Mouse (Mus musculus) cerebellum, adult 18-20 months (tissue): Measurements from ENCODE around the gene Cnst.
"Not testable (repeated sequence)": the region's sequence is repeated elsewhere in the genome, so short reads cannot be mapped to it uniquely, and the experiment has no call there.

Experiments
- DNase-seq, 2 experiments: peaks; one replicate each; pipeline ENCODE4 v3.0.0; 2021

The Cnst gene

DNA sequence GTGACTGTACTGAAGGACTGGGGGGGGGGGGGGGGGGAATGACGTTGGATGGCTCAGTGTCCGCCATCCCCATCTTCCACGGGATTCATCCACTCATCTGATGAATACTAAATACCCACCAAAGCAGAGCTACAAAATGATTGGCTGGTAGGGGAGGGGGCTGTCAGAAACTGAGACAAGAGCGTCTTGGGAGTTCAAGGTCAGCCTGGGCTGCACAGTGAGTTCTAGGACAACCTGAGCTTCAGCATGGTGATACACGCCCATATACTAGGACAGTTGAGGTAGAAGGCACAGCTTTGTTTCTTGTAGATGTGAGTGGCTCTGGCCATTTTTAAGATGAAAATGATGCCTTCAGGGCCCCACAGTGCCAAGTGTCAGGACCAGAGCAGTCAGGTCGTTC is 52.2 kb downstream of the Cnst start:
- no peak for DNase-seq

DNA sequence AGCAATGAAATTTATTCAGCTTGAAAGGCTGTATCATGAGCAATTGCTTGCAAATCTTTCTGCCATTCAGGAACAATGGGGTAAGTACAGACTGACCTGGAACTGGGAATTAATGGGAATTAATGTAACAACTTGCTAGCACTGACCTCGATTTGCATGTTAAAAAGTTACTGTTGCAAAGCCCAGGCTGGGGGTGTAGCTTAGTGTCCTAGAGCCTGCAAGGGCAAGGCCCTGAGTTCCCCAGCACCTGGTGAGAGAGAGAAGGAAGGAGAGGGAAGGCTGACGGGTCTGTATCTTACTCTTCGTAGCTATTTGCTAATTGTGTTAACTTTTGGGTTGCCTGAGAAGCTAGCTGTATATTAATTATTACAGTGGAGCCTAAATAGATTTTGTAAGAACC is 58.4 kb downstream of the Cnst start:
- DNase-seq = no peak

DNA sequence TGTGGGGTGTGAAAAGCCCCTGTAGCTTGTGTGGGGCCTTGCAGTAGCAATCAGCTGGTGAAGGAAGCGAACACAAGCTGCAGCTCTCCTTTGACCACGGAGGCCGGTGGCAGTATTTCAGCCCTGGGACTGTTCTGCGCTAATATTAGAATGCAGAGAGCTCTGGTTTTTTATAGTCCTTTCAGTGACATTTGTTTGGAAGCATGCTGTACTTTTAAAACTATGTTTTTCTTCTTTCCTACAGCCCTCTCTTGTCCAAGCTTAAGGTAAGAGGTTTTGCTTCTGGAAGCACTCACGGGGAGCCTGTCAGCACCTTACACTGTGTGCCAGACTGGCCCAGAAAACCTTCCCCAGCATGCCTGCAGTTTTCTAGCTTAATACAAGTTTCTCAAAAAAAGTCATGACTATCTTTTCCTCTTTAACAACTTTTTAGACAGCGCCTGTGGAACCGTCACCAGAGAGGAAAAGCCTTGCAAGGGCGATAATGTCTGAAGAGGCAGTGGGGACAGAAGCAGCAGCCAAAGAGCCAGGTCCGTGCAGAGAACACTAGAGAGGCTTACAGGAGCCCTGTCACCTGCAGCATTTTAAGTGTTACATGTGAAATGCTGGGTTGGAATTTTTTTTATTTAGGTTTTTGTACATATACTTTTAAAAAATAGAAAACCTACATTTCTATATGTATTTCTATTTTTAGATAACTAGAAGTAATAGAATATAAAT is 60.0 kb downstream of the Cnst start:
- DNase-seq = no peak

DNA sequence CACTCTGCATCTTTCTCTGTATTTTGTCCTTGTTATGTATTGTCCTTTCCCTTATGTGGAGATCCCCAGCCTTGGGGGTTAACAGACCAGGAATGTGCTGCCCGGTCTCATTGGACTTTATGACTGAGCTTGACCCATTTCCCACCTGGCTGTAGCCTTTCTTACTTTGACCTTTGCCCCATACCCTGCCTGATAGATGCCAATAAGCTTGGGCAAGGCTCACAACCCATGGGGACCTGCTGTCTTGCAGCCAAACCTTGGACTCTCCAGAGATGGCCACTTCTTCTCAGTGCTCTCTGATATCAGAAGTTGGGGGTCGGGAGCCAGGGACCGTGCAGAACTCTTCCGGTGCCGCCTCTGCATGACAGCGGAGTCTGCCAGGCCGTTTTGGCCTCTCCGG is 62.4 kb downstream of the Cnst start:
- no peak for DNase-seq

DNA sequence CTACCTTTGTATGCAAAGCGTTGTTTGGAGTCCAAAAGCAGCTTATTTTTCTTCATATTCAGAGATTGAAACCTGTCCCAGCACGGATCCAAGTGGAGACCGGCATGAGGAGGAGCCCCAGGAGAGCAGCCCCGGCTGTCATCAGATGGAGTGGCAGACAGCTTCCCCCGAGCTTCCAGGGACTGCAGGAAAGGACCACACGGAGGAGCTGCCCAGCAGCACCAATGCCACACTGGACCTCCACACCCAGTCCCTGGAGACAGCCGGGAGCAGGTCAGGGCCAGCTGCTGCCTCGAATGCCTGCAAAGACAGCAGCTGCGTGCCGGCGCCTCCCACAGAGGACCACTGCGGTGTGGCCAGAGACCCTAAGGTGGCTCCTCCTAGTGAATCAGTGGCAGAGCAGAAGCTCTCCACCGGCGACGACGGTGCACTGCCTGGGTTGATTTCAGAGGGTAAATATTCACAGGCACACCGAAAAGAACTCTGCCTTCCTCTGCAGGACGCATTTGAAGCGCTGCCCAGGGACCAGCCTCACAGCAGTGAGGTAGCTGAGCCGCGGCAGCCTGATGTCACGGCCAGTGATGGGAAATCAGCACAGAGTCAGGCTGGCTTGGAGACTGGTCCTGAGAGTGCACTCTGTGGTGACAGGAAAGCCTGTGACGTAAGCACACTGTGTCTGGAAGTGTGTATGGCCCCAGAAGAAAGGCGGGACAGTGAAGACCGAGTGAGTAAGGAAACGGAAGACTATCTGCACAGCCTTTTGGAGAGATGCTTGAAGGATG is 63.7 kb downstream of the Cnst start:
- DNase-seq = peak; percentile 69

DNA sequence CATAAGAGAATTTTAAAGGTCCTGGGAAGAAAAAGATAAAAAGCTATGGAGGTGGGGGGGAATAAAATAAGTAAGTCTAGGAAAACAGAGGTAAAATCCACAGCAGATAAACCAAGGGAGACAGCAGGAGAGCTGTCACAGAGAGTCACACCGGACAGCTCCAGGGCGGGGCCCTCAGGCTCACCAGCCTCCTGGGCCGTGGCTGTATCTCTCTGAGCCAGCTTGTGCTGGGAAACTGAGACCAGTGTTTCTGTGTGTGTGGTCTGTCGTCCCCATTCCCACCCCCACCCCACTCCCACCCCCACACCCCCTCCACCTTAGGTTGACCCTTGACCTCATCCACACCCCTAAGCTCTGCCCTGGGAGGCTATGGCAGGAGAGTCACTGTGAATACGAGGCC is 65.0 kb downstream of the Cnst start:
- no peak for DNase-seq

DNA sequence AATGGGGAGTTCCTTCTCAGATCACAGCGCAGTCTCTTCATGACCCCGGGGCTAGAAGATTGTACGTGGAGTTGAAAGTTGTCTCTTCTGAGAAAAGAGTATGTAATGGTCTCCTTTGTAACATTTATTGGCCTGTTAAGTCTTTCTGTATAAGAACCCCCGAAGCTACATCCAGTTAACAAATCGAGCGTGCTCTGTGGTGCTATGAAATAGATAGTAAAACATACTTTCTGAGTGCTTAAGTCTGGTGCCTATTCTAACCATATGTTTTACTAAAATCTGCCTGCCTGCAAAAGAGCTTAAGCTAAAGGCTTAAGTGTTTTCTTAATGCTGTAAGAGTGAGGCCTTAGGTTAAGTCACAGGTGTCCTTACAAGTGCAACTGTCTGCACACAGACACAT is 66.2 kb downstream of the Cnst start:
- DNase-seq = no peak

DNA sequence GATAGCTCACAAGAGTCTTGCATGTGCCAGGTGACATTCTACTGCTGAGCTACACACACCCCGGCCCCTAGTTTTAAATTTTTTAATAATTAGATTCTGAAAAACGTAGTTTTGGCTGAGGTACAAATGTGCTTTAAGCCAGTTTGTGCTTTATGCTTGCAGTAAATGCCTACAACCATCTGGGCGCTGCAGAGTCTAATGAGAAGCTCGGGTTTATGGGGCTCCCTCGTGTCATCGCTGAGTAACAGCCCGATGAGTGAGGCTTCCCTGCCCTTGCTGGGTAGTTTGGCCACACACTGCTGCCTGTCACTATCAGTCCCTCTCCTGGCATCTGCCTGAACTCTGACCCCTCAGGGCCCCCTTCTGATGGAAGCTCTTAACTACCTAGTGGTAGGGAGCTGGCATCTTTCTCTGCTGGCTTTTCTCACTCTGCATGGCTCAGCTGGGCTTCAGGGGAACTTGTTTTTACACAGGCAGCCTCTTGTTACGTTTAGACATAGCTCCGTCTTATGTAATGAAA is 66.9 kb downstream of the Cnst start:
- DNase-seq = no peak

DNA sequence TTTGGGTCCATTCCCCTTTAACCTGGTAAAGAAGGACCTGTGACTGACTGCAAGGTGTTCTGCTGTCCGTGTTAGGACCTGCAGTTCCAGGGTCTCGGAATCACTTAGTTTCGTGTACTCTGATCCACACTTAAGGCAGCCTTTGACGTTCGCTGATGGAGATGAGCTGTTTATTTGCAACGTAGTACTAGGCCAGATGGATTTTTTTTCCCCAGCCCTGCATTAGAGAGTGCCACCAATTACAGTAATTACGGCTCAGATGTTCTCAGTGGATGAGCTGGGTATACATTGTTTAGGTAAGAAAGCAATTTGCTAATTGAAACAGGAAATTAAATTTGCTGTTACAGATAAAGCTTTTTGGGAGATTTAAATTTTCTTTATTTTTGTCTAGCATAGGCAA is 71.3 kb downstream of the Cnst start:
- DNase-seq = no peak

DNA sequence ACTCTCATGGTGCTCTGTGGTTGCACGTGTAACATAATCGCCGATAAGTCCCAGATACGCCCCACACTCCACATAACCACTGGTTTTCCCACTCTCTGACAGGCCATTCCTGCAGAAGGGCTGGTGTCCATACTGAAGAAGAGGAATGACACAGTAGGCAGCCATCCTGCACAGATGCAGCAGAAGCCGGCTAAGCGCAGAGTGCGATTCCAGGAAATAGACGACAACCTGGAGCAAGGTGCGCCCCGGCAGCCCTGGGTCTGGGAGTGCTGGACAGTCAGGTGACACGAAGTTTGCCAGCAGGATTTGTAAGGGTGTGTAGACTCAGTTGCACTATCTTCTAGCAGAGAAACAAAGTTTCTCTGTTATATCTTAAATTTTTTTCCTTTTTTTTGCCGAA is 76.5 kb downstream of the Cnst start:
- no peak for DNase-seq

DNA sequence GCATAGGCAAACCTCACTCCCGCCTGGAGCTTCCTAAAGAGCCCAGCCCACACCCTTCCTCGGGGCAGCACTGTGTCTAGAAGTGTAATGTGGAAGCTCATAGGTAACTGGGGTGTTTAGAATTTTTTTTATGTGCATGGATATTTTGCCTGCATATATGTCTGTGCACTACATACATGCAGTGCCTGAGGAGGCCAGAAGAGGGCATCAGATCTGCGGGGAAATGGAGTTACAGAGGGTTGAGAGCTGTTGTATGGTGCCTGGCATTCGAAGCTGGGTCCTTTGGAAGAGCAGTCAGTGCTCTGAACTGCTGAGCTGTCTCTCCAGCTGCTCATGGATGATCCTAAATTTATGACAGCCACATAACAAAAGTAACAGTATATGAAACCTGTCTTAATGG is 77.5 kb downstream of the Cnst start:
- peak; percentile 58 for DNase-seq

DNA sequence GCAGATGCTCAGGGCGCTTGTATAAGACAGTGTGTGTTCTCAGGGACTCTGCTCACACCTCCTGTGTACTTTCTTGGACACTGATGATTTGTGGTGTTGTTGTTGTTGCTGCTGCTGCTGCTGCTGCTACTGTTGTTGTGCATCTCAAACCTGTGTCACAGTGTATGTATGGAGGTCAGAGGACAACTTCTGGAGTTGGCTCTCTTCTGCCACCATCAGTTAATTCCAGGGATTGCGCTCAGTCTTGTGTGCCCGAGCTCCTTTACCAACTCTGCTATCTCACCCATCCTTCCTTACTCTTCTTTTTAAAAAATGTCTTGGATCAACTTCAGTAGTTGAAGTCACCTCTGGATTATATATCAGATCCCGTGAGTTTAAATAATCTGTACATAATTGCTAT is 78.2 kb downstream of the Cnst start:
- DNase-seq = peak; percentile 69 to 76

DNA sequence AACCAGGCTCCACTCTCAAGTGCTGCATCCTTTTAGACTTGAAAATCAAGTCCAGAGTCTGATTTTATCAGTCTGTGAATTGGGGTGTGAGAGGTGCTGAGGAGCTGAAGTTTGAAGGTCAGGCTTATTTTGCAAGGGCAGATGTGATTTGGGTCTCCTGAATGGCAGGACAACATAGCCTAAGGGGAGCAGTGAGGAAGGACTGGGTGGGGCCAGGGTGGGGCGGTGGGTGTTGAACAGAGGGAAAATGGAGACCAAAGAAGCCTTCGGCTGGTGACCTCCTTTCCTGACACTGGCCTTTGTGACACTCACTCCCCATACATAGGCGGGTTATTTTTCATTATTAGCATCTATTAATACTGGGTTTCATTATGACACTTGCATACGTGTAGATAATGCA is 81.7 kb downstream of the Cnst start:
- DNase-seq = no peak

DNA sequence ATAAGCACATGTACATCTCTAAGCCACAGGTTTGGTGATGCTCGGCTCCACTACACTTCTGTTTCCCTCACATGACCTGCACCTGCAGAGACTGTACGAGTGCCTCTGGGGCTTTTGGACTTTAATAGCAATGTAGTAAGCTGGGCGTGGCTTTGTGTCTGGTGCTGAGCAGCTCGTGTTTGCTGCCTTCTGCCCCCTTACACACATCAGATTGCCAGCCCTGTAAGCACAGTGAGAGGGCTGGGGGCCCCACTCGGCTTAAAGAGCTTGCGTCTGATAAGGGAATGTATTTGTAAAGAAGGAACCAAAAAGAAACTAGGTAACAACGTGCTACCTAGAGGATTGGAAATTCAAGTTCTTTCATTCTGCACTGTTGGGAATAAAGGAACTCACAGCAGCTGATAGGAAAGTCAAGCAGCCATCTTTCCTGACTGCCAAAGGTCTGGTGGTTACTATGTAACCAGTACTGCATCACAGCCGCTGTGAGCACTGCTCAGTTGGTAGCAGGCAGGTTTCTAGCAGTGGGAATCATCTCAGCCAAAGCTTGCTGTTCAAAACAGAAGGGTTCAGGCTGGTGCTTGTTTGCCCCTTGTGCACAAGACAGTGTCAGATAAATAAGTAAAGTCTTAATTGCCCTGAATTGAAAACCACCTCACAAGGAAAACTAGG is 82.4 kb downstream of the Cnst start:
- no peak for DNase-seq

DNA sequence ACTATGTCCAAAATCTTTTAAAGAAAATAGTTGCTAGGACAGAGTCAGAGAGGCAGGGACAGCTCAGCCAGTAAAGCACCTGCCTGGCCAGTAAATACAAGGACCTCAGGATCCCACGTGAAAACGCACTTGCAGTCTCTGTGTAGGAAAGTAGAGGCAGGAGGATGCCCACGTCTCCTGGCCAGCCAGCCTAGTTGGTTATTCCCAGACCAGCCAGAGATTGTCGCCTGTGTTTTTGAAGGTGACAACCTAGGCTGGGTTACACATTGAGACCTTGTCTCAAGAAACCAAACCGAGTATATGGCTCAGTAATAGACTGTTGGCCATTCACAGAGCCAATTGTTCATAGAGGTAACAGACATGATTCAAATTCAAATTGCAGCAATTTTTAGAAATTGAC is 83.1 kb downstream of the Cnst start:
- no peak for DNase-seq

DNA sequence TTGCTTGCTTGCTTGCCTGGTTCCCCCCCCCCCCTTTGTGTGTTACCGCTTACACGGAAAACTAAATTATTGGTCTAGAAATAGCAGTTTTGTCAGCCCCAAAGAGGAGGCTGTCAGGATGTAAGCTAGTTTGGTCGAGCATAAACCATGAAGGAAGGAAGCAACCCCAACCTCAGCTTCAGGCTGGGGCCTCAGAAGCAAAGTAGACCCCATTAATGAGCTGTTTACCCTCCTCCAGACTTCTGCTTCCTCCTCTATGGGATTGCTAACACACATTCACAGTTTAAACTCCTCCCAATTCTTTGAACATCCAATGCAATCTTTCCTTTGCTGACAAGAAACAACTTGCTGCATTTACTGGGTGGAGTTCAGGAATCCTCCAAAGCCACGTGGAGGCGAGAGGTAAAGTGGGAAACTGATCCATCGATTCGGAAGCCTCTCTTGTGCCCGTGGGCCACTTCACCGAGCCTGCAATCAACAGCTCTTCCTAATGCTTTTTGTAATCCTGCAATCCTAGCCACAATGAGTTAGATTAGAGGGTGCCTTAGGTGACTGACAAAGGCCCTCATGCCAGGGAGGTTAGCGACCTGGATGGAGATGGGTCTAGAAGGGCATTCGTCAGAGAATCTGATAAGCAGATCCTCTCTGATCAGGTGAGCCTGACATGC is 86.7 kb downstream of the Cnst start:
- DNase-seq = no peak

DNA sequence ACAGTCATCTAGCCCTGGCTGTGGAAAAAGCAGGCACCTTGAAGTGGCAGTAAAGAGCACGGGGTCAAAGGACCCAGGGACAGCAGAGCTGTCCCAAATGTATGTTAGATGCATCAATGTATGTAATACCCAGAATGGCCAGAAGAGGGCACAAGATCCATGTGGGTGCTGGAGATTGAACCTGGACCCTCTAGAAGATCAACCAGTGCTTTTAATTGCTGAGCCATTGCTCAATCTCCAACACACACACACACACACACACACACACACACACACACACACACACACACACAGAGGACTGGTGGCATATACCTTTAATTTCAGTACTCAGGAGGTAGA is 87.2 kb downstream of the Cnst start:
- DNase-seq = no peak

DNA sequence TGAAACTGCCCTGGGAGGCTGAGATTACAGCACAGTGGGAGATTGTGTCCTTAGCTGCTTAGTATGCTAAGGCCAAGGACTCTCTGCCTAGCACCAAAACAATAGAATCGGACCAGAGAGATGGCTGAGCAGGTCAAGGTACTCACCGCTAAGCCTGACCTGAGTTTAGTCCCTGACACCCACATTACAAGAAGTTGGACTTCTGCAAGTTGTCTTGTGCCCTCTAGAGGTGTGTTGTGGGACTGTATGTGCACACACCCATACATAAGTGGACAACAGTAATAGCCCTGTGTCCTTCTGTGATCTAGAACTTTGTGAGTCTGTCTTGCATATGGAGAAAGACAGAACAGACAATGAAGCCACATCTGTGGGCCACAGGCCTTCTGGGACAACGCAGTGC is 88.0 kb downstream of the Cnst start:
- no peak for DNase-seq

DNA sequence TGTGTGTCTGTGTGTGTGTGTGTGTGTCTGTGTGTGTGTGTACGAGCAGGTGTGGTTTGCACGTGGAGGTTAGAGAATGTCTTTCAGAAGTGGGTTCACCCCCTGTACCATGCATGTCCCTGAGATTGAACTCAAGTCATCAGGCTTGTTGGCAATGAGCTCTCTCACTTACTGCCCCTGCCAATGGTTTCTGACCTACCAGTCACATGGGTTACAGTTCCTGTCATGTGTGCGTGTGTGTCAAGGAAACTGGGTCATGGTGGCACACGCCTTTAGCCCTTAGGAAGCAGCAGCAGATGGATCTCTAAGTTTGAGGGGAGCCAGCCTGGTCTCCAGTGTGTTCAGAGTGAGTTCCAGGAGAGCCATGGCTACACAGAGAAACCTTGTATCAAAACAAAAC is 96.6 kb downstream of the Cnst start:
- DNase-seq = no peak

DNA sequence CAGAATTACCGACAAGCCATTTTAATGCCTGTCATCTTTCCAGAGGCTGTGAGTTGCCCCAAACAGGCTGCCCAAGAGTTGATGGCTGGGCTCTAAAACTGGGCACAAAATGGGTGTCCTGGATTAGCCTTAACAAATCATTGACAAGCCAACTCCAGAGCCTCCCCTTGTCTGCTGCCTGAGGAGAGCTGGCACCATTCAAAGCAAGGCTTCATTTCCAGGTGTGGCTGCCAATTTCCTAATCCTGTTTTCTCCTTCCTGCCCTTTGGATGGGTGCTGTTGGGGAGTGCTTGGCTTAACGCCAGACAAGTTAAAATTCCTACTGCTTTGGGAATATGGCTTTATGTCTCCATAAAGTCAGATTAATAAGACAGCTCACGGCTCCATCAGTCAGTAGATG is 98.0 kb downstream of the Cnst start:
- DNase-seq = no peak

DNA sequence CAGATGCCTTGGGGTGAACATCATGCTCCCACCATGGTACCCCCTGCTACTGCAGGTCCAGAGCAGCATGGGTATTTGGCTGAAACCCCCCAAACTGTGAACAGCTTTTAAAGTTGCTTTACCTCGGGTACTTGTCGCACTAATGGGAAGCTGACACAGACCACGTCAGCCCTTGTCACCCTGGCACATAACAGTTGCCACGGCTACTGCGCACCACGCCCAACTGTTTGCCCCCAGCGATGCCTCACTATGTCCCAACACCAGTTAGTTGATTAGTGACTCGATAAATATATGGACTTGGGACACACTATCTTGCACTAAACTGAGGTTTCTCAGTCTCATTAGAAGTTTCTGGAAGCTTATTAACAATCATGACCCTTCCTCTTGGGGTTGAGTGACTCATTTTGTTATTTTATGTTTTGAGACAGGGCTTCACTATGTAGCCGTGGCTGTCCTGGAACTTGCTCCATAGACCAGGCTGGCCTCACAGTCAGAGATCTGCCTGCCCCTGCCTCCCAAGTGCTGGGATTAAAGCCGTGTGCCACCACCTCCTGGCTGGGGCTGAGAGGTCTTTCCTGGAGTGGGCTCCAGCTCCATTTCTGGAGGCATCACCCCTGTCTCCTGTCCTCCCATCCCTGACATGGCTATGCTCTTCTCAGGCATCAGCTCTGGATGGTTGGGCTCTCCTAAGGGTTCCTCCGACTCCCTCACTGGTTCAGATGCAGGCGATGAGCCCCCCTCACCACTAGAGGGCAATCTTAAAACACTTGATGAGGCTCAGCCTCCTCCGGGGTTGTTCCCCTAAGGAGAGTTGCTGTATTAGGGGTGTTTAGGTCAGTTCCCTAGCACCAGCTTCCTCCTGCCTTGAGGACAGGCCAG is 99.2 kb downstream of the Cnst start:
- peak; percentile 83 to 87 for DNase-seq

DNA sequence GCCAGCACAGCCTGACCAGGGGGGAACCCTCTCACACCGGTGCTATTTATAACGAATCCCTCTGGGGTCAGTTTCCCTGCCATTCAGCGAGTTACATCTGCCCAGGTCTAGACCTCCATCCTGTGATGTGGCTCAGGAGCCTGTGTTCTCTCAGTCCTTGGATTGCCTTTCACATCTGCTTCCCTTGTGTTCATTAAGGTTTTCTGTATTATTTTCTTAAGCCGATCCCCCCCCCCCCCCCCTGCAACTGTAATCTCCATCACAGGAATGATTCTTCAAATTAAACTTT is 99.8 kb downstream of the Cnst start:
- DNase-seq = no peak

DNA sequence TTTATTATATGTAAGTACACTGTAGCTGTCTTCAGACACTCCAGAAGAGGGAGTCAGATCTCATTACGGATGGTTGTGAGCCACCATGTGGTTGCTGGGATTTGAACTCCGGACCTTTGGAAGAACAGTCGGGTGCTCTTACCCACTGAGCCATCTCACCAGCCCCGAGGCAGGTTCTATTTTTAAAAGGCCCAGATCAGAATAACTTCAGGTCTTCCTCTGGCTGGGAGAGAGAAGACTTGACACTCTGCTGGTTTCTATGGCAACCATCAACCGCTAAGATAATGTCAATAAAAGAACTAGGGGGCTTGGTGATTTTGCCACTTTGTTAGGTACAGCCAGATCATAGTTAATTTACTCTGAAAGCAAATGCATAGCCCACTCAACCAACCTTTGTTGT is 102.5 kb downstream of the Cnst start:
- DNase-seq = not testable (repeated sequence)
